Mouse (Mus musculus) limb, embryonic 11.5 days (tissue): ENCODE measurements at regions not wholly inside any gene's neighbourhood (a gene's known extent, or its start where the extent isn't known, plus 50 kb on each side); places are given as distances from the start of the nearest gene placed in this dataset.

Experiments used
- ATAC-seq: fragments of 200-750 bp; cut with Nextera tagmentation; 2 replicates; pipeline ENCODE4 v1.8.0; 2017; ENCODE audit warnings: low read depth; ENCODE audit not compliant: insufficient number of reproducible peaks, low FRiP score, low TSS enrichment
- DNase-seq: peaks from one replicate; pipeline ENCODE4 v3.0.0-alpha.2; 2015; ENCODE audit warnings: low spot score
- H3K27ac ChIP-seq: fragments of 300-500 bp; sonication (generic); replicated peaks from 2 replicates; pipeline ENCODE4 v1.5.1; 2014; ENCODE audit warnings: low read depth, mild to moderate bottlenecking, low read length
- H3K27me3 ChIP-seq: fragments of 300-500 bp; sonication (generic); 2 replicates; pipeline ENCODE4 v1.6.1; 2014; ENCODE audit warnings: mild to moderate bottlenecking, low read length, mixed read lengths; ENCODE audit not compliant: control insufficient read depth, insufficient read depth
- H3K36me3 ChIP-seq: fragments of 300-500 bp; sonication (generic); 2 replicates; pipeline ENCODE4 v1.6.1; 2014; ENCODE audit warnings: mild to moderate bottlenecking, low read length, moderate library complexity, mixed read lengths; ENCODE audit not compliant: control insufficient read depth, insufficient read depth
- H3K4me1 ChIP-seq: fragments of 300-500 bp; sonication (generic); 2 replicates; pipeline ENCODE4 v1.6.1; 2014; ENCODE audit warnings: low read length, mixed read lengths; ENCODE audit not compliant: control insufficient read depth, insufficient read depth
- H3K4me2 ChIP-seq: fragments of 300-500 bp; sonication (generic); 2 replicates; pipeline ENCODE4 v1.6.1; 2014; ENCODE audit warnings: low read depth, mild to moderate bottlenecking, moderate library complexity; ENCODE audit not compliant: severe bottlenecking
- H3K4me3 ChIP-seq: fragments of 300-500 bp; sonication (generic); 2 replicates; pipeline ENCODE4 v1.5.1; 2014; ENCODE audit warnings: low read depth, low read length
- H3K9ac ChIP-seq: fragments of 300-500 bp; sonication (generic); 2 replicates; pipeline ENCODE4 v1.6.1; 2014; ENCODE audit warnings: mild to moderate bottlenecking, low read length
- H3K9me3 ChIP-seq: fragments of 300-500 bp; sonication (generic); 2 replicates; pipeline ENCODE4 v1.6.1; 2016; ENCODE audit warnings: low read length; ENCODE audit not compliant: control insufficient read depth
- WGBS: fragments of 180-500 bp; shearing (Covaris S2); extraction: QIAGEN DNeasy Blood & Tissue Kit; methylation state at CpG from one replicate; pipeline ENCODE4 v1.1.7; 2014; 5-methylcytosine and 5-hydroxymethylcytosine counted together

DNA sequence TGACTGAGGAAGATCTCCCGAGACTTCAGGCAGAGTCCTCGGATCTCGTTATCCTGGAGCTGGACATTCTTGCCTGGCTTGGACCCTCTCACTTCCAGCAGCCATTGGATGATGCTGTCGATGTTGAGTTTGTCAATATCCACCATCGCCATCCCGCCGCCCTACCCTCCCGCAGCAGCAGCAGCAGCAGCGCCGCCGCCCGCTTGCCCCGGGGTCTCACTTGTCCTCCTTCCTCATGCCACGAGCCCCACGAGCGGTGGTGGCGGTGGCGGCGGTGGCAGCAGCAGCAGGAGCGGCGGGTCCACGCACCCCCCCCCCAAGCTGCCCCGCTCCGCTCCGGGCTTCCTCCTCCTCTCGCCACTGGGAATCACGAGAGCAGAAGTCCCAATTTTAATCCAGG lies 115.1 kb upstream of the Taf1b start:
- DNase-seq (no peak), ATAC-seq (no peak)
- Histone ChIP-seq H3K9me3 (peaks cover 11% of the 10 kb centered on the region; the same call in 1 of the 2 replicates), H3K27me3 (no peaks in the 10 kb centered on the region), H3K9ac (no peak overlapping the region), H3K4me3 (no peak overlapping the region), H3K27ac (no peak overlapping the region), H3K4me2 (no peak overlapping the region), H3K36me3 (no peaks in the 10 kb centered on the region), H3K4me1 (no peaks in the 10 kb centered on the region)
- 84% methylated on average over 27 of the region's 27 CpGs for WGBS

DNA sequence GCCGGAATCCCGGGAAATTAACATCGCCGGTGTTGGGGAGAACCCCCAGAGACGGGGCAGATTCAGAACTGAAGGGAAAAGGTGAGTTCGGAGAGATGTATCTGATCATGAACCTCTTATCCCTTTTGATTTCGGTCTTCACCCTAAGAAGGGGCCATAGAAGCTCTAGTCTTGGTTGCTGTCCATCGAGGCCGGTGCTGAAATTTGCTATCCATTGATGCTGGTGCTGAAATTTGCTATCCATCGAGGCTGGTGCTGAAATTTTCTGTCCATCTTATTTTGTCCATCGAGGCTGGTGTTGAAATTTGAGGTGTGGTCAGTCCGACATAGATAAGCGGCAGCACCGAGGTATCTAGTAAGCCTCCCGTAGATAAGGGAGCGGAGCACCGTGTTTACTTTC lies 73.2 kb upstream of the Taf1b start:
- Histone ChIP-seq H3K4me2 (no peak overlapping the region), H3K27ac (no peak overlapping the region), H3K27me3 (no peaks in the 10 kb centered on the region), H3K4me3 (no peak overlapping the region), H3K36me3 (no peaks in the 10 kb centered on the region), H3K4me1 (no peaks in the 10 kb centered on the region), H3K9me3 (no peaks in the 10 kb centered on the region; the same call in 1 of the 2 replicates), H3K9ac (no peak overlapping the region)
- DNase-seq, result peak; percentile 69
- WGBS, result 68% methylated on average over 17 of the region's 17 CpGs
- ATAC-seq, result no peak
